Mouse (Mus musculus): Measurements from ENCODE around the gene Ms4a4b.
"Not testable (repeated sequence)": the region's sequence is repeated elsewhere in the genome, so short reads cannot be mapped to it uniquely, and the experiment has no call there.

Ms4a4b gene

GRCm38 (mm10) chr19:11486599-11486998 lies 43.2 kb downstream of the Ms4a4b start:
- no peak for DNase-seq (ENCODE audit: low spot score)

DNA sequence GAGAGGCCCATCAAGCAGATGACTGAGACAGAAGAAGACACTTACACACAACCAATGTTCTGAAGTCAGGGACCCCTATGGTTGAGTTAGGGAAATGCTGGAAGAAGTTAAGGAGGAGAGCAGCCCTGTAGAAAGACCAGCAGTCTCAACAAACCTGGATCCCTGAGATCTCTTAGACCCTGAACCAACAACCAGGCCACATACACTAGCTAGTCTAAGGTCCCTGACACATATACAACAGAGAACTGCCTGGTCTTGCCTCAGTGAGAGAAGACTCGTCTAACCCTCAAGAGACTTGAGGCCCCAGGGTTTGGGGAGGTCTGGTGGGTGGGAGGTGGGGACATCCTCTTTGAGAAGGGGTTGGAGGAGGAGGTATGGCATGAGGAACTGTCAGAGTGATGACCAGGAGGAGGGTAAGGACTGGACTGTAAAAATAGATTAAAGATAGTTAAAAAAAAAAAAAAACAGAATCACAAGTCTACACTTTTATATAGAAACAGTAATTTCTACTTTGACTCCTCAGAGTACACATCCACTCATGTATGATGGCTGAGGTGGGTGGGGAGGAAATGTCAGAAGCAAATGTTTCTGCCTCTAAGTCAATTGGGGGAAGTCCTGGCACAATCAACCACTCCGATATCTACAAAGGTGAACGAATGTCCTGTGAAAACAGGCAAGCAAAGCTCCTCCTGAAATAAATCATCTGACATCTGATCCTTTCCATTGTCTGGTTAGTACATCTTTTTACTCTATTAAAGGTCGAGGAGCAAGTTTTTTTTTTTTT lies 48.2 kb downstream of the Ms4a4b start:
- DNase-seq (ENCODE audit: low spot score), result no peak

DNA sequence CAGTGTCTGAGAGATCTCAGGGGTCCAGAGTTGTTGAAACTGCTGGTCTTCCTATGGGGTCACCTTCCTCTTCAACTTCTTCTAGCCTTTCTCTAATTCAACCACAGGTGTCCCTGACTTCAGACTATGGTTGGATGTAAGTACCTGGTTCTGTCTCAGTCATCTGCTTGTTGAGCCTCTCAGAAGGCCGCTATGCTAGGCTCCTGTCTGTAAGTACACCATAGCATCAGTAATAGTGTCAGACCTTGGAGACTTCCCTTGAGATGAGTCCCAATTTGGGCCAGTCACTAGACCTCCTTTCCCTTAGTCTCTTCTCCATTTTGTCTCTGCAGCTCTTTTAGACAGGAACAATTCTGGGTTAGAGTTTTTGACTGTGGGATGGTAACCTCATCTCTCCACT lies 49.3 kb downstream of the Ms4a4b start:
- DNase-seq (ENCODE audit: low spot score), result no peak

- DNase-seq (ENCODE audit: low spot score), result no peak
Observed at GRCm38 (mm10) chr19:11494519-11494918, 51.2 kb downstream of the Ms4a4b start.

GRCm38 (mm10) chr19:11496361-11496760 lies 53.0 kb downstream of the Ms4a4b start:
- no peak for DNase-seq (ENCODE audit: low spot score)

DNA sequence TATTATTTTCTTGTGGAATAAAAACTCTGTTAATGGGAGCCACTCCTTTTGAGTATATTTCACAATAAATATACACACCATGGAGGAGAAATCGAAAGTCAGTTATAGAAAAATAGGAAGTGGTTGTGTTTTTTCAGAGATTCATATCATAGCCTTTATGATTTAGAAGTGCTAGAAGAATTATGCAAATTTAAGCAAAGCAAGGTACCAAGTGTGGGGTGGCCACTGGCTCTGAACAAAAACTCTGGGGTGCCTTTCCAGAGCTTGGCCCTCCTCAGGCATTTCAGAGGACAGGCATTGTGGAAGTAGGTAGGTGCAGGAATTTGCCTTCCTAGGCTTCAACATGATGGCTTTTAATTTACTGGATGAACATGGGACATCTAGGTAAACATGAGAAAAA lies 53.9 kb downstream of the Ms4a4b start:
- DNase-seq (ENCODE audit: low spot score), result not testable (repeated sequence)

GRCm38 (mm10) chr19:11500796-11501195 lies 57.4 kb downstream of the Ms4a4b start:
- DNase-seq (ENCODE audit: low spot score), result no peak

DNA sequence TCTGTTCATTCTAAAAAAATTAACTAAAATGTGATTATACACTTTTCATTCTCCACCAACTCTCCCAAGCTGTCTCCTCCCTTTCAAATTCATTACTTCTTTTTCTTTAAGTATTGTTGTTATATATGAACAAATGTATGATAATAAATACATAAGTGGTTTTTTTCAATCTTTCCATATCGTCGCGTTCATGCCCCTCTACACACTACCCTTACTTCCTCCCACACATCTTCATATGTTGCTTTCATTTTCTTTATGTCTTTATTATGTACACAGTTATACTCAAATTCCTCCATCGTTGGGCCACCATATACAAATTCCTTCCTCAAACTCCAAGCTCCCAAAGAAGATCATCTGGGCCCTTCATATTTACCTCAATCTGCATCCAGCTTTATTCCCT lies 58.0 kb downstream of the Ms4a4b start:
- DNase-seq (ENCODE audit: low spot score), result no peak

- DNase-seq (ENCODE audit: low spot score), result no peak
Observed at GRCm38 (mm10) chr19:11504857-11505256, 61.5 kb downstream of the Ms4a4b start.

GRCm38 (mm10) chr19:11513458-11513857 lies 70.1 kb downstream of the Ms4a4b start:
- no peak for DNase-seq (ENCODE audit: low spot score)

DNA sequence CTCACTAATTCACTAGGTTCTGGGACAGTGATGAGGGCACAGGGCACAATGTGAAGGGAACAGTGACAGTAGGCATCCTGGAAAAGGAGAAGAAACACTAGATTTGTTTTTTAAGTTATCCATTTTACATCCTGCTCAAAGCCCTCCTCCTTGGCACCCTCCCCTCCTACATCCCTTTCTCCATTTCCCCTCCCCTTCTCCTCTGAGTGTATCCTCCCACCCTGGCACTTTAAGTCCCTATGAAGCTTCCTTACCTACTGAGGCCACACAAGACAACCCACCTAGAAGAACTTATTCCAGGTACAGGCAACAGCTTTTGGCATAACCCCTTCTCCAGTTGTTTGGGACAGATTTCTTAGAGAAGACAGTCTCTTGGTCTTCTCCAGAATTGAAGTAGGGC lies 72.9 kb downstream of the Ms4a4b start, which contains the start of gene Ms4a6b:
Gene Ms4a6b, plus strand, starts transcription at position 267 of the 400 bp plus-strand sequence.
- DNase-seq (ENCODE audit: low spot score), result no peak

Measured in urinary bladder, postnatal 25 days (tissue).